Mouse (Mus musculus) G1E (cell line): ENCODE results near the gene Rcor2.

ENCODE experiments used
- CTCF ChIP-seq: IDR thresholded peaks from 2 replicates; pipeline ENCODE4 v1.5.1; 2012; ENCODE audit warnings: low read depth, low read length, inconsistent platforms, mixed read lengths
- GATA1 ChIP-seq: IDR thresholded peaks from 2 replicates; pipeline ENCODE4 v1.6.1; 2012; ENCODE audit warnings: borderline replicate concordance, low read length, inconsistent platforms, mixed read lengths
- GATA2 ChIP-seq: IDR thresholded peaks from 2 replicates; pipeline ENCODE4 v1.6.1; 2012; ENCODE audit warnings: low read depth, low read length, inconsistent platforms, borderline replicate concordance
- TAL1 ChIP-seq: conservative IDR thresholded peaks from 2 replicates; pipeline ENCODE4 v1.6.1; 2012; ENCODE audit warnings: low read depth, low read length, inconsistent platforms, mixed read lengths

- TF ChIP-seq CTCF (no peak), GATA1 (no peak), TAL1 (no peak), GATA2 (no peak)
Observed at GRCm38 (mm10) chr19:7236011-7236410, 31.1 kb upstream of the Rcor2 start.
